Mouse (Mus musculus): ENCODE results near the gene Slc15a4.

DNA sequence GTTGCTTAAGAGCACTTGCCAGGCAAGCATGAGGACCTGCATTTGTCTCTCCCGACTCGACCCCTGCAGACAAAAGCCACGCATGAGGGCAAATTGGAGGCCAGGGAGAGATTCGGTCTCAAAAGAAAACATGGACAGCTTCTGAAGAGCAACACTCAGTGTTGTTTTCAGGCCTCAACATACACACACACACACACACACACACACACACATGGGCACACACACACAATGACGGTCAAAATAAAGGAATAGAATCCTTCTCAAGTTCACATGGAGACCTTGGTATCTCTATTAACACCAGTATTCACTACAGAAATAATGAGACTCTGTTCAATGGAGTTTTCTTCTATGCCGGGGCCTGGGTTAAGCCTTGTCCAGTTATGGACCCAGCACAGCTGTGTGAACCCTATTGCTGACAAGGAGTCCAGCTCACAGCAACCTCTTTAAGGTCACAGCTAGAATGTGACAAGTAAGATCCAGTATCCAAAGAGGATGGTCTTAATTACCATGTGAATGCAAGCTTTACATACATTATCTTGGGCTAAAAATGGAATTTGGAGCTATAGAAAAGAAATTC, 65.4 kb downstream of the Slc15a4 start:
- no peak for TF ChIP-seq CTCF (IDR thresholded peaks at IDR 0.05; ENCODE audit: insufficient read depth, low read depth, low read length)
- TF ChIP-seq POLR2A (IDR thresholded peaks at IDR 0.05; ENCODE audit: insufficient read depth, low read depth, low read length): no peak

Measured in olfactory bulb, adult 2 months (tissue).